Mouse (Mus musculus): ENCODE results near the gene Eif3f.

- TF ChIP-seq USF1 (IDR thresholded peaks at IDR 0.05; ENCODE audit: low read depth) (no peak), CTCF (IDR thresholded peaks at IDR 0.05; ENCODE audit: control insufficient read depth, insufficient read depth, insufficient read length) (no peak), MAX (IDR thresholded peaks at IDR 0.05) (no peak), FOSL1 (IDR thresholded peaks at IDR 0.05; ENCODE audit: insufficient read depth, low read length, poor library complexity, severe bottlenecking) (no peak), MYOD1 (IDR thresholded peaks at IDR 0.05; ENCODE audit: control insufficient read depth, insufficient read length, low read depth) (no peak), MYOG (IDR thresholded peaks at IDR 0.05; ENCODE audit: control insufficient read depth, extremely low read depth, insufficient read length) (no peak)
These were observed 18.6 kb downstream of the Eif3f start for GRCm38 (mm10) chr7:108952801-108953200.
